Mouse (Mus musculus) spleen, adult 12 weeks (tissue): Measurements from ENCODE around the gene Ttc27.

Source experiments
- DNase-seq: peaks from one replicate; pipeline ENCODE4 v3.0.0; 2022; ENCODE audit warnings: low spot score

Ttc27 gene

GRCm38 (mm10) chr17:74842603-74843002 lies 125.1 kb downstream of the Ttc27 start:
- no peak for DNase-seq

- no peak for DNase-seq
Measured at GRCm38 (mm10) chr17:74843486-74843885, 126.0 kb downstream of the Ttc27 start.

- DNase-seq, result no peak
Measured at GRCm38 (mm10) chr17:74846031-74846891, 128.7 kb downstream of the Ttc27 start.

- DNase-seq, result no peak
Measured at GRCm38 (mm10) chr17:74850216-74850615, 132.7 kb downstream of the Ttc27 start.

- DNase-seq, result no peak
Measured at GRCm38 (mm10) chr17:74859298-74859697, 141.8 kb downstream of the Ttc27 start.

GRCm38 (mm10) chr17:74860180-74860993 lies 142.9 kb downstream of the Ttc27 start:
- no peak for DNase-seq

- no peak for DNase-seq
Measured at GRCm38 (mm10) chr17:74863845-74864244, 146.3 kb downstream of the Ttc27 start.

GRCm38 (mm10) chr17:74864790-74865548 lies 147.4 kb downstream of the Ttc27 start:
- DNase-seq, result no peak

- DNase-seq, result no peak
Measured at GRCm38 (mm10) chr17:74865694-74866564, 148.4 kb downstream of the Ttc27 start.

- no peak for DNase-seq
Measured at GRCm38 (mm10) chr17:74866565-74867507, 149.3 kb downstream of the Ttc27 start.

- no peak for DNase-seq
Measured at GRCm38 (mm10) chr17:74868185-74868907, 150.8 kb downstream of the Ttc27 start.

GRCm38 (mm10) chr17:74869556-74869955 lies 152.0 kb downstream of the Ttc27 start:
- DNase-seq, result no peak

GRCm38 (mm10) chr17:74870177-74871160 lies 152.9 kb downstream of the Ttc27 start:
- DNase-seq, result no peak

GRCm38 (mm10) chr17:74872567-74872966 lies 155.0 kb downstream of the Ttc27 start:
- DNase-seq, result no peak

- no peak for DNase-seq
Measured at GRCm38 (mm10) chr17:74873756-74874155, 156.2 kb downstream of the Ttc27 start.

GRCm38 (mm10) chr17:74875740-74876139 lies 158.2 kb downstream of the Ttc27 start:
- no peak for DNase-seq

GRCm38 (mm10) chr17:74876954-74877353 lies 159.4 kb downstream of the Ttc27 start:
- no peak for DNase-seq

- DNase-seq, result no peak
Measured at GRCm38 (mm10) chr17:74879768-74880167, 162.2 kb downstream of the Ttc27 start.
